Mouse (Mus musculus) retina, postnatal 1 day (tissue): ENCODE measurements around the gene Otx2.

Experiments used
- DNase-seq: peaks from one replicate; pipeline ENCODE4 v3.0.0-alpha.2; 2012

Otx2 gene

GRCm38 (mm10) chr14:48673541-48673940, at the start of gene Otx2:
Otx2 (minus strand) TSS chr14:48673819.
- DNase-seq, result peak; percentile 32

GRCm38 (mm10) chr14:48722763-48723162, 49.1 kb upstream of the Otx2 start:
- no peak for DNase-seq

- no peak for DNase-seq
Observed at GRCm38 (mm10) chr14:48719296-48719695, 45.7 kb upstream of the Otx2 start.

- DNase-seq, result no peak
Observed at GRCm38 (mm10) chr14:48717632-48718279, 44.1 kb upstream of the Otx2 start.

GRCm38 (mm10) chr14:48716456-48716855, 42.8 kb upstream of the Otx2 start:
- no peak for DNase-seq

GRCm38 (mm10) chr14:48710871-48711370, 37.3 kb upstream of the Otx2 start:
- DNase-seq, result no peak

GRCm38 (mm10) chr14:48710062-48710870, 36.6 kb upstream of the Otx2 start:
- no peak for DNase-seq

- peak; percentile 49 for DNase-seq
Observed at GRCm38 (mm10) chr14:48709371-48710061, 35.9 kb upstream of the Otx2 start.

- DNase-seq, result no peak
Observed at GRCm38 (mm10) chr14:48707844-48708383, 34.3 kb upstream of the Otx2 start.

GRCm38 (mm10) chr14:48707391-48707790, 33.8 kb upstream of the Otx2 start:
- no peak for DNase-seq

GRCm38 (mm10) chr14:48700790-48701370, 27.3 kb upstream of the Otx2 start:
- no peak for DNase-seq

GRCm38 (mm10) chr14:48679590-48679989, 6.0 kb upstream of the Otx2 start:
- no peak for DNase-seq

- DNase-seq, result no peak
Observed at GRCm38 (mm10) chr14:48678674-48679073, 5.1 kb upstream of the Otx2 start.

- peak; percentile 20 for DNase-seq
Observed at GRCm38 (mm10) chr14:48674036-48674831, 615 bp upstream of the Otx2 start.

- peak; percentile 18 for DNase-seq
Observed at GRCm38 (mm10) chr14:48672611-48673176, 925 bp downstream of the Otx2 start.

- DNase-seq, result peak; percentile 36
Observed at GRCm38 (mm10) chr14:48671480-48672240, 2.0 kb downstream of the Otx2 start.

GRCm38 (mm10) chr14:48670761-48671479, 2.7 kb downstream of the Otx2 start:
- DNase-seq, result no peak

GRCm38 (mm10) chr14:48670258-48670630, 3.4 kb downstream of the Otx2 start:
- DNase-seq, result no peak

GRCm38 (mm10) chr14:48669541-48670257, 3.9 kb downstream of the Otx2 start:
- DNase-seq, result no peak
